Mouse (Mus musculus) erythroblast, embryonic 14.5 days (primary cell): ENCODE measurements around the gene Cntn1.

ENCODE experiments used
- GATA1 ChIP-seq: IDR thresholded peaks from 2 replicates; pipeline ENCODE4 v1.6.1; 2012; ENCODE audit warnings: low read length, inconsistent platforms, mixed read lengths
- TAL1 ChIP-seq: IDR thresholded peaks from 3 replicates; pipeline ENCODE4 v1.6.1; 2012; ENCODE audit warnings: low read length, inconsistent platforms, mixed read lengths

DNA sequence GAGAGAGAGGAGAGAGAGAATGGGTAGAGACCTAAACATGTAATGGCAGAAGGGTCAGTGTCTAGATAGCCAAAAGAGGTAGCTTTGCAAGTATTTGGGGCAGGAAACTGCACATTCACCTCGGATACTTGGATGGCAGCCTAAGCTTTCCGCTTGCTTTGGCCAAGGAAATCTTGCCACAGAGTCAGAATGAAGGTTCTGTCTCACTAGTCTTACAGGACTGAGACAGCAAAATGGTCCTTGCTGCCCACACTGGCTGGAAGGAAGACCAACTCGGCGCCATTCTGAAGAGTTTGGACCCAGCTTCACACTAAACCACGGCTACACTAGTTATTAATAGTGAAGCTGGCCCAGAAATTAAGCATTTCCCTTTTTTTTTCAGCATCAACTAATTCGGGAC lies 230.0 kb downstream of the Cntn1 start:
- TF ChIP-seq GATA1, result no peak
- TF ChIP-seq TAL1, result no peak
